Comparison of ENCODE assay signal across 8 mouse cellular contexts in genomic region chr19:8881034-8881392, GRCm38 (mm10). TPM values are rescaled to one million over a fixed set of nuclear protein-coding genes. Genes with fewer than 3 reads are reported as not detected.
A peak's percentile ranks its signal among the peaks of the same experiment; 100 is the strongest.
DNase-seq lines count a peak whose midpoint lies in the region; ATAC-seq and TF ChIP-seq lines count a peak whose summit lies in the region.

No protein-coding gene starts in this region.

- no peak for TF ChIP-seq POLR2A in limb, embryonic 14.5 days (IDR thresholded peaks at IDR 0.05; ENCODE audit: borderline replicate concordance, extremely low read depth, insufficient read depth, insufficient read length)

- DNase-seq in limb, embryonic 14.5 days (ENCODE audit: low spot score), result no peak
- no peak for DNase-seq in left cerebral cortex, adult 11 months (ENCODE audit: low spot score)
- DNase-seq in urinary bladder, postnatal 14 days (ENCODE audit: low spot score), result no peak
- no peak for DNase-seq in c-Kit-positive CD71-positive TER-119-positive erythroid progenitor cells, embryonic 14.5 days (ENCODE audit: low spot score)

- H3K36me3 ChIP-seq in megakaryocyte, embryonic 14.5 days (replicated peaks; ENCODE audit: low read length), result peaks cover 33% of the 10 kb centered on the region
- H3K36me3 ChIP-seq in forebrain, embryonic 12.5 days (replicated peaks), result peaks cover 12% of the 10 kb centered on the region
- H3K36me3 ChIP-seq in limb, embryonic 14.5 days (ENCODE audit: control insufficient read depth, insufficient read depth, low read length), result peaks cover 15% of the 10 kb centered on the region
- peaks cover 9% of the 10 kb centered on the region for H3K36me3 ChIP-seq in stomach, embryonic 14.5 days (ENCODE audit: control insufficient read depth, insufficient read depth, low read length)

- peak overlapping the region; percentile 100 for H3K4me3 ChIP-seq in megakaryocyte, embryonic 14.5 days (replicated peaks)
- H3K4me3 ChIP-seq in forebrain, embryonic 12.5 days (replicated peaks), result peak overlapping the region; percentile 77
- peak overlapping the region; percentile 71 for H3K4me3 ChIP-seq in limb, embryonic 14.5 days (replicated peaks; ENCODE audit: low read length)
- H3K4me3 ChIP-seq in stomach, embryonic 14.5 days (ENCODE audit: low read depth, low read length), result peak overlapping the region; percentile 85

- peak overlapping the region; percentile 80; the same call in 1 of the 2 replicates for H3K27ac ChIP-seq in forebrain, embryonic 12.5 days
- H3K27ac ChIP-seq in limb, embryonic 14.5 days (replicated peaks; ENCODE audit: low read depth, low read length), result no peak overlapping the region; the same call in 1 of the 2 replicates
- no peak overlapping the region for H3K27ac ChIP-seq in stomach, embryonic 14.5 days (ENCODE audit: low read length)

- 24% methylated on average over 3 of the region's 3 CpGs for WGBS in forebrain, embryonic 12.5 days
- 19% methylated on average over 3 of the region's 3 CpGs for WGBS in limb, embryonic 14.5 days
- 14% methylated on average over 3 of the region's 3 CpGs for WGBS in stomach, embryonic 14.5 days

- no peaks in the 10 kb centered on the region for H3K9me3 ChIP-seq in megakaryocyte, embryonic 14.5 days
- no peaks in the 10 kb centered on the region for H3K9me3 ChIP-seq in forebrain, embryonic 12.5 days
- H3K9me3 ChIP-seq in limb, embryonic 14.5 days (ENCODE audit: control insufficient read depth, low read length), result no peaks in the 10 kb centered on the region
- no peaks in the 10 kb centered on the region for H3K9me3 ChIP-seq in stomach, embryonic 14.5 days (ENCODE audit: control insufficient read depth, low read depth, low read length)

- peaks cover 32% of the 10 kb centered on the region for H3K4me1 ChIP-seq in megakaryocyte, embryonic 14.5 days
- peaks cover 11% of the 10 kb centered on the region for H3K4me1 ChIP-seq in forebrain, embryonic 12.5 days
- H3K4me1 ChIP-seq in limb, embryonic 14.5 days (ENCODE audit: control insufficient read depth, insufficient read depth, low read length), result peaks cover 5% of the 10 kb centered on the region; the same call in 1 of the 2 replicates
- no peaks in the 10 kb centered on the region for H3K4me1 ChIP-seq in stomach, embryonic 14.5 days (ENCODE audit: control insufficient read depth, insufficient read depth, low read length)

- no peaks in the 10 kb centered on the region for H3K27me3 ChIP-seq in megakaryocyte, embryonic 14.5 days (replicated peaks)
- no peaks in the 10 kb centered on the region for H3K27me3 ChIP-seq in forebrain, embryonic 12.5 days
- H3K27me3 ChIP-seq in limb, embryonic 14.5 days (ENCODE audit: control insufficient read depth, insufficient read depth, low read length), result no peaks in the 10 kb centered on the region
- no peaks in the 10 kb centered on the region for H3K27me3 ChIP-seq in stomach, embryonic 14.5 days (ENCODE audit: control insufficient read depth, insufficient read depth, low read length)

- H3K9ac ChIP-seq in forebrain, embryonic 12.5 days, result peak overlapping the region; percentile 89; the same call in 1 of the 2 replicates
- H3K9ac ChIP-seq in limb, embryonic 14.5 days (ENCODE audit: low read depth, low read length, severe bottlenecking), result peak overlapping the region; percentile 83; the same call in 1 of the 2 replicates
- H3K9ac ChIP-seq in stomach, embryonic 14.5 days (replicated peaks; ENCODE audit: low read depth, low read length), result peak overlapping the region; percentile 83; the same call in 1 of the 2 replicates

- no peak for ATAC-seq in megakaryocyte, adult 5-6 weeks (ENCODE audit: poor library complexity, severe bottlenecking)
- ATAC-seq in forebrain, embryonic 12.5 days (ENCODE audit: low FRiP score), result no peak; the same call in 1 of the 2 replicates
- no peak; the same call in 1 of the 2 replicates for ATAC-seq in limb, embryonic 14.5 days (ENCODE audit: low FRiP score, low read depth)
- no peak for ATAC-seq in stomach, embryonic 14.5 days (ENCODE audit: insufficient number of reproducible peaks, insufficient read depth, low FRiP score, low read depth)

- peak overlapping the region; percentile 84 for H3K4me2 ChIP-seq in forebrain, embryonic 12.5 days
- H3K4me2 ChIP-seq in limb, embryonic 14.5 days (replicated peaks; ENCODE audit: low read depth, low read length, severe bottlenecking), result peak overlapping the region; percentile 80
- peak overlapping the region; percentile 84 for H3K4me2 ChIP-seq in stomach, embryonic 14.5 days (replicated peaks; ENCODE audit: low read depth, low read length)

RNA-seq across cellular contexts. Expression of gene Uqcc3, which starts 0.3 kb away (rescaled TPM):
- 6.2 and 84.6 TPM in 2 replicates for polyA plus RNA-seq in megakaryocyte, embryonic 14.5 days (2012; ENCODE audit: insufficient read depth, low replicate concordance)
- total RNA-seq in megakaryocyte, adult 5-6 weeks (2015), result 39.9 and 41.9 TPM in 2 replicates
- 58.1 and 75.6 TPM in 2 replicates for total RNA-seq in megakaryocyte, adult 5-6 weeks (2017)
- polyA plus RNA-seq in forebrain, embryonic 12.5 days (2016; fragmentation: Nextera tagmentation; extraction: Ambion mirVana), result 55.2 and 57.3 TPM in 2 replicates
- 33.9 and 51.3 TPM in 2 replicates for polyA plus RNA-seq in limb, embryonic 14.5 days (2012; rRNA removed)
- polyA plus RNA-seq in limb, embryonic 14.5 days (2014; fragmentation: Nextera tagmentation; extraction: Ambion mirVana), result 65.9 and 70.1 TPM in 2 replicates
- 63.9 and 67.6 TPM in 2 replicates for polyA plus RNA-seq in stomach, embryonic 14.5 days (2014; fragmentation: Nextera tagmentation; extraction: Ambion mirVana)

RNA-seq across cellular contexts. Expression of gene Lbhd1, which starts 2.5 kb away (rescaled TPM):
- polyA plus RNA-seq in megakaryocyte, embryonic 14.5 days (2012; ENCODE audit: insufficient read depth, low replicate concordance), result 1.5 TPM in 1 of 2 replicates, not detected in the other
- total RNA-seq in megakaryocyte, adult 5-6 weeks (2015), result 29.0 and 50.8 TPM in 2 replicates
- total RNA-seq in megakaryocyte, adult 5-6 weeks (2017), result 5.2 and 7.5 TPM in 2 replicates
- polyA plus RNA-seq in forebrain, embryonic 12.5 days (2016; fragmentation: Nextera tagmentation; extraction: Ambion mirVana), result 104 and 119 TPM in 2 replicates
- polyA plus RNA-seq in limb, embryonic 14.5 days (2012; rRNA removed), result 6.0 and 6.1 TPM in 2 replicates
- polyA plus RNA-seq in limb, embryonic 14.5 days (2014; fragmentation: Nextera tagmentation; extraction: Ambion mirVana), result 59.6 and 70.0 TPM in 2 replicates
- 58.5 and 82.3 TPM in 2 replicates for polyA plus RNA-seq in stomach, embryonic 14.5 days (2014; fragmentation: Nextera tagmentation; extraction: Ambion mirVana)

RNA-seq across cellular contexts. Expression of gene Gm49403, which starts 2.7 kb away (rescaled TPM):
- not detected in 2 replicates for polyA plus RNA-seq in megakaryocyte, embryonic 14.5 days (2012; ENCODE audit: insufficient read depth, low replicate concordance)
- total RNA-seq in megakaryocyte, adult 5-6 weeks (2015), result not detected in 2 replicates
- not detected in 2 replicates for total RNA-seq in megakaryocyte, adult 5-6 weeks (2017)
- not detected in 2 replicates for polyA plus RNA-seq in forebrain, embryonic 12.5 days (2016; fragmentation: Nextera tagmentation; extraction: Ambion mirVana)
- polyA plus RNA-seq in limb, embryonic 14.5 days (2012; rRNA removed), result not detected in 2 replicates
- polyA plus RNA-seq in limb, embryonic 14.5 days (2014; fragmentation: Nextera tagmentation; extraction: Ambion mirVana), result not detected in 2 replicates
- polyA plus RNA-seq in stomach, embryonic 14.5 days (2014; fragmentation: Nextera tagmentation; extraction: Ambion mirVana), result not detected in 2 replicates

RNA-seq across cellular contexts. Expression of gene 1810009A15Rik, which starts 7.6 kb away (rescaled TPM):
- 10.2 and 72.7 TPM in 2 replicates for polyA plus RNA-seq in megakaryocyte, embryonic 14.5 days (2012; ENCODE audit: insufficient read depth, low replicate concordance)
- 43.9 and 64.0 TPM in 2 replicates for total RNA-seq in megakaryocyte, adult 5-6 weeks (2015)
- total RNA-seq in megakaryocyte, adult 5-6 weeks (2017), result 61.2 and 66.3 TPM in 2 replicates
- polyA plus RNA-seq in forebrain, embryonic 12.5 days (2016; fragmentation: Nextera tagmentation; extraction: Ambion mirVana), result 91.0 and 104 TPM in 2 replicates
- 50.1 and 92.1 TPM in 2 replicates for polyA plus RNA-seq in limb, embryonic 14.5 days (2012; rRNA removed)
- polyA plus RNA-seq in limb, embryonic 14.5 days (2014; fragmentation: Nextera tagmentation; extraction: Ambion mirVana), result 80.2 and 87.6 TPM in 2 replicates
- polyA plus RNA-seq in stomach, embryonic 14.5 days (2014; fragmentation: Nextera tagmentation; extraction: Ambion mirVana), result 71.0 and 82.4 TPM in 2 replicates

RNA-seq across cellular contexts. Expression of gene Gm49416, which starts 7.7 kb away (rescaled TPM):
- 12.5 TPM in 1 of 2 replicates, not detected in the other for polyA plus RNA-seq in megakaryocyte, embryonic 14.5 days (2012; ENCODE audit: insufficient read depth, low replicate concordance)
- total RNA-seq in megakaryocyte, adult 5-6 weeks (2015), result 0.27 TPM in 1 of 2 replicates, not detected in the other
- total RNA-seq in megakaryocyte, adult 5-6 weeks (2017), result 0.85 TPM in 1 of 2 replicates, not detected in the other
- not detected in 2 replicates for polyA plus RNA-seq in forebrain, embryonic 12.5 days (2016; fragmentation: Nextera tagmentation; extraction: Ambion mirVana)
- polyA plus RNA-seq in limb, embryonic 14.5 days (2012; rRNA removed), result 0.38 TPM in 1 of 2 replicates, not detected in the other
- 0.50 TPM in 1 of 2 replicates, not detected in the other for polyA plus RNA-seq in limb, embryonic 14.5 days (2014; fragmentation: Nextera tagmentation; extraction: Ambion mirVana)
- polyA plus RNA-seq in stomach, embryonic 14.5 days (2014; fragmentation: Nextera tagmentation; extraction: Ambion mirVana), result not detected in 2 replicates
